Mouse (Mus musculus) spleen, adult 2 months (tissue): ENCODE data around the gene Atp6v1e1.

Source experiments
- CTCF ChIP-seq: fragments of 200-500 bp; IDR thresholded peaks from 2 replicates; pipeline ENCODE4 v1.5.1; 2011; ENCODE audit warnings: mild to moderate bottlenecking, inconsistent platforms; ENCODE audit not compliant: insufficient read depth, insufficient read length, insufficient replicate concordance; ENCODE audit errors: extremely low read depth
- POLR2A ChIP-seq: fragments of 200-500 bp; IDR thresholded peaks from 2 replicates; pipeline ENCODE4 v1.6.1; 2011; ENCODE audit warnings: low read depth, low read length, inconsistent platforms

DNA sequence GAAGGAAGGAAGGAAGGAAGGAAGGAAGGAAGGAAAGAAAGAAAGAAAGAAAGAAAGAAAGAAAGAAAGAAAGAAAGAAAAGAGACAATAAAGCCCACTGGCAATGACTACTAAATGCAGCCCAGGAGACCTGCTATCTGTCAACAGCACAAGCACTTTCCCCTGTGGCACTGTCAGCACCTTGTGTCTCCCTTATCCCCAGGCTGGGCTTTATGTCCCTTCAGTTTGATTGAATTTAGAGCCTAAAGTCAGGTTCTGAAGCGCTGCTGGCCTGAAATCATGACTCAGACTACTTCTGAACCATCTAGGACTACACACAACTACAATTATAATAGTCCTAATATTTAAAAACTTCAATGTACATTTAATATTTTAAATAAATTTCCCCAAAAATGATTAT is 1.7 kb downstream of the Atp6v1e1 start:
- TF ChIP-seq POLR2A: no peak
- no peak for TF ChIP-seq CTCF
